Mouse (Mus musculus) thymus, adult 2 months (tissue): ENCODE results near the gene Net1.

Experiments
- CTCF ChIP-seq: fragments of 200-500 bp; IDR thresholded peaks from 2 replicates; pipeline ENCODE4 v1.5.1; 2012; ENCODE audit warnings: mild to moderate bottlenecking, control low read depth, low read length, moderate library complexity, borderline replicate concordance; ENCODE audit not compliant: control insufficient read depth, poor library complexity, insufficient read depth; ENCODE audit errors: extremely low read depth
- POLR2A ChIP-seq: fragments of 200-500 bp; IDR thresholded peaks from 2 replicates; pipeline ENCODE4 v1.6.1; 2012; ENCODE audit warnings: mild to moderate bottlenecking, low read length, control low read depth, moderate library complexity; ENCODE audit not compliant: control insufficient read depth, poor library complexity, insufficient read depth; ENCODE audit errors: extremely low read depth

DNA sequence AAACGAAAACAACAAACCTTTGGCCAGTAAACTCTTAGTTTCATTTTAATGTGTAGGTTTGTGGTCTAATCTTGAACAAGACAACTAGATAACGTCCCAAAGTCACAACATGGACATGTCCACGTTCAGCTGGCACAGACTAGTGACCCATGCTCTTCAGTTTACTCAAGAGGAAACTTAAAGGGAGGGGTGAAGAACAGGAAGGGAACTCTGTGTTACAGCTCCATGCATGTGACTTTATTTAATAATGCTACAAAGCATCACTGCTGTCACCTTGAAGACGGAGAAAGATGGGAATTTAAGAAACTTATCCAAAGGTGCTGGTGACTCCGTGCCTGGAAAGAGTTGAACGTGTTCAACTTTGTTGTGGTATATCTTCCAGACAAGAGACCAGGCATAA, 22.0 kb downstream of the Net1 start:
- TF ChIP-seq CTCF = no peak
- no peak for TF ChIP-seq POLR2A
